Mouse (Mus musculus): ENCODE results near the gene Pes1. TPM values are rescaled to one million over a fixed set of nuclear protein-coding genes. Genes with fewer than 3 reads are reported as not detected.
"Not testable (repeated sequence)": the region's sequence is repeated elsewhere in the genome, so short reads cannot be mapped to it uniquely, and the experiment has no call there.

Pes1 gene
- polyA plus RNA-seq, 1 experiment from 2014 or later = 64.9 TPM

GRCm38 (mm10) chr11:4001603-4002002 is 37.8 kb downstream of the Pes1 start:
- Histone ChIP-seq H3K27ac (ENCODE audit: low read length) (no peak overlapping the region), H3K27me3 (ENCODE audit: control insufficient read depth, insufficient read depth, low read length) (peaks cover 23% of the 10 kb centered on the region), H3K9ac (replicated peaks; ENCODE audit: low read depth, low read length) (no peak overlapping the region), H3K4me3 (ENCODE audit: low read depth, low read length) (no peak overlapping the region), H3K9me3 (ENCODE audit: control insufficient read depth, low read depth, low read length) (no peaks in the 10 kb centered on the region), H3K4me2 (replicated peaks; ENCODE audit: low read depth, low read length) (no peak overlapping the region), H3K36me3 (ENCODE audit: control insufficient read depth, insufficient read depth, low read length) (no peaks in the 10 kb centered on the region), H3K4me1 (ENCODE audit: control insufficient read depth, insufficient read depth, low read length) (no peaks in the 10 kb centered on the region)
- no peak for ATAC-seq (ENCODE audit: insufficient number of reproducible peaks, insufficient read depth, low FRiP score, low read depth)
- 6% methylated on average over 5 of the region's 5 CpGs for WGBS

GRCm38 (mm10) chr11:4005220-4005805 is 41.5 kb downstream of the Pes1 start:
- no peaks in the 10 kb centered on the region for H3K9me3 ChIP-seq (ENCODE audit: control insufficient read depth, low read depth, low read length)
- 61% methylated on average over 5 of the region's 5 CpGs for WGBS
- no peaks in the 10 kb centered on the region for H3K36me3 ChIP-seq (ENCODE audit: control insufficient read depth, insufficient read depth, low read length)
- no peak overlapping the region for H3K4me3 ChIP-seq (ENCODE audit: low read depth, low read length)
- ATAC-seq (ENCODE audit: insufficient number of reproducible peaks, insufficient read depth, low FRiP score, low read depth) = no peak
- 0 out of 2 replicates have a peak, but pooled peaks cover 2% of the 10 kb centered on the region for H3K27me3 ChIP-seq (ENCODE audit: control insufficient read depth, insufficient read depth, low read length)
- no peak overlapping the region for H3K27ac ChIP-seq (ENCODE audit: low read length)
- no peak overlapping the region for H3K4me2 ChIP-seq (replicated peaks; ENCODE audit: low read depth, low read length)
- no peak overlapping the region for H3K9ac ChIP-seq (replicated peaks; ENCODE audit: low read depth, low read length)
- H3K4me1 ChIP-seq (ENCODE audit: control insufficient read depth, insufficient read depth, low read length) = no peaks in the 10 kb centered on the region

GRCm38 (mm10) chr11:4006462-4006861 is 42.7 kb downstream of the Pes1 start:
- Histone ChIP-seq H3K4me3 (ENCODE audit: low read depth, low read length) (no peak overlapping the region), H3K9me3 (ENCODE audit: control insufficient read depth, low read depth, low read length) (no peaks in the 10 kb centered on the region), H3K27me3 (ENCODE audit: control insufficient read depth, insufficient read depth, low read length) (no peaks in the 10 kb centered on the region), H3K4me1 (ENCODE audit: control insufficient read depth, insufficient read depth, low read length) (no peaks in the 10 kb centered on the region), H3K27ac (ENCODE audit: low read length) (no peak overlapping the region), H3K36me3 (ENCODE audit: control insufficient read depth, insufficient read depth, low read length) (no peaks in the 10 kb centered on the region), H3K4me2 (replicated peaks; ENCODE audit: low read depth, low read length) (no peak overlapping the region), H3K9ac (replicated peaks; ENCODE audit: low read depth, low read length) (no peak overlapping the region)
- no peak for ATAC-seq (ENCODE audit: insufficient number of reproducible peaks, insufficient read depth, low FRiP score, low read depth)
- 80% methylated on average over 3 of the region's 3 CpGs for WGBS

GRCm38 (mm10) chr11:4012616-4013015 is 48.8 kb downstream of the Pes1 start:
- H3K9ac ChIP-seq (replicated peaks; ENCODE audit: low read depth, low read length) = no peak overlapping the region
- no peak overlapping the region for H3K27ac ChIP-seq (ENCODE audit: low read length)
- no peak overlapping the region for H3K4me3 ChIP-seq (ENCODE audit: low read depth, low read length)
- H3K4me1 ChIP-seq (ENCODE audit: control insufficient read depth, insufficient read depth, low read length) = no peaks in the 10 kb centered on the region
- 0 out of 2 replicates have a peak, but pooled peaks cover 2% of the 10 kb centered on the region for H3K9me3 ChIP-seq (ENCODE audit: control insufficient read depth, low read depth, low read length)
- 78% methylated on average over 1 of the region's 1 CpGs for WGBS
- ATAC-seq (ENCODE audit: insufficient number of reproducible peaks, insufficient read depth, low FRiP score, low read depth) = no peak
- H3K4me2 ChIP-seq (replicated peaks; ENCODE audit: low read depth, low read length) = no peak overlapping the region
- H3K36me3 ChIP-seq (ENCODE audit: control insufficient read depth, insufficient read depth, low read length) = no peaks in the 10 kb centered on the region
- H3K27me3 ChIP-seq (ENCODE audit: control insufficient read depth, insufficient read depth, low read length) = no peaks in the 10 kb centered on the region

- not testable (repeated sequence) for H3K27me3 ChIP-seq (ENCODE audit: control insufficient read depth, insufficient read depth, low read length); H3K4me3 ChIP-seq (ENCODE audit: low read depth, low read length); H3K9ac ChIP-seq (replicated peaks; ENCODE audit: low read depth, low read length); H3K9me3 ChIP-seq (ENCODE audit: control insufficient read depth, low read depth, low read length); H3K36me3 ChIP-seq (ENCODE audit: control insufficient read depth, insufficient read depth, low read length); H3K4me2 ChIP-seq (replicated peaks; ENCODE audit: low read depth, low read length); H3K4me1 ChIP-seq (ENCODE audit: control insufficient read depth, insufficient read depth, low read length); ATAC-seq (ENCODE audit: insufficient number of reproducible peaks, insufficient read depth, low FRiP score, low read depth); H3K27ac ChIP-seq (ENCODE audit: low read length)
- WGBS = 85% methylated on average over 14 of the region's 14 CpGs
These were observed 52.0 kb downstream of the Pes1 start for GRCm38 (mm10) chr11:4015796-4016195.

GRCm38 (mm10) chr11:4022111-4022510 is 58.3 kb downstream of the Pes1 start:
- WGBS = 88% methylated on average over 13 of the region's 13 CpGs
- not testable (repeated sequence) for H3K36me3 ChIP-seq (ENCODE audit: control insufficient read depth, insufficient read depth, low read length); H3K27me3 ChIP-seq (ENCODE audit: control insufficient read depth, insufficient read depth, low read length)

GRCm38 (mm10) chr11:4023321-4023720 is 59.5 kb downstream of the Pes1 start:
- Histone ChIP-seq H3K9me3 (ENCODE audit: control insufficient read depth, low read depth, low read length) (no peaks in the 10 kb centered on the region), H3K4me2 (replicated peaks; ENCODE audit: low read depth, low read length) (no peak overlapping the region), H3K36me3 (ENCODE audit: control insufficient read depth, insufficient read depth, low read length) (no peaks in the 10 kb centered on the region), H3K4me3 (ENCODE audit: low read depth, low read length) (no peak overlapping the region), H3K4me1 (ENCODE audit: control insufficient read depth, insufficient read depth, low read length) (no peaks in the 10 kb centered on the region), H3K27me3 (ENCODE audit: control insufficient read depth, insufficient read depth, low read length) (no peaks in the 10 kb centered on the region), H3K9ac (replicated peaks; ENCODE audit: low read depth, low read length) (no peak overlapping the region), H3K27ac (ENCODE audit: low read length) (no peak overlapping the region)
- ATAC-seq (ENCODE audit: insufficient number of reproducible peaks, insufficient read depth, low FRiP score, low read depth) = no peak
- WGBS = 62% methylated on average over 2 of the region's 2 CpGs

More at GRCm38 (mm10) chr11:4022111-4022510, 58.3 kb downstream of the Pes1 start:
- H3K9me3 ChIP-seq (ENCODE audit: control insufficient read depth, low read depth, low read length); H3K27ac ChIP-seq (ENCODE audit: low read length); H3K4me2 ChIP-seq (replicated peaks; ENCODE audit: low read depth, low read length); ATAC-seq (ENCODE audit: insufficient number of reproducible peaks, insufficient read depth, low FRiP score, low read depth); H3K4me1 ChIP-seq (ENCODE audit: control insufficient read depth, insufficient read depth, low read length); H3K9ac ChIP-seq (replicated peaks; ENCODE audit: low read depth, low read length); H3K4me3 ChIP-seq (ENCODE audit: low read depth, low read length): not testable (repeated sequence)

GRCm38 (mm10) chr11:4027066-4027465 is 63.3 kb downstream of the Pes1 start:
- no peak for ATAC-seq (ENCODE audit: insufficient number of reproducible peaks, insufficient read depth, low FRiP score, low read depth)
- H3K4me2 ChIP-seq (replicated peaks; ENCODE audit: low read depth, low read length) = no peak overlapping the region
- H3K36me3 ChIP-seq (ENCODE audit: control insufficient read depth, insufficient read depth, low read length) = no peaks in the 10 kb centered on the region
- H3K27me3 ChIP-seq (ENCODE audit: control insufficient read depth, insufficient read depth, low read length) = no peaks in the 10 kb centered on the region
- no peak overlapping the region for H3K4me3 ChIP-seq (ENCODE audit: low read depth, low read length)
- H3K9ac ChIP-seq (replicated peaks; ENCODE audit: low read depth, low read length) = no peak overlapping the region
- H3K9me3 ChIP-seq (ENCODE audit: control insufficient read depth, low read depth, low read length) = no peaks in the 10 kb centered on the region
- H3K27ac ChIP-seq (ENCODE audit: low read length) = no peak overlapping the region
- 73% methylated on average over 8 of the region's 8 CpGs for WGBS
- H3K4me1 ChIP-seq (ENCODE audit: control insufficient read depth, insufficient read depth, low read length) = no peaks in the 10 kb centered on the region

Data from stomach, embryonic 14.5 days (tissue).